Mouse (Mus musculus): ENCODE data around the gene Pcdh19. TPM values are rescaled to one million over a fixed set of nuclear protein-coding genes. Genes with fewer than 3 reads are reported as not detected.

Gene Pcdh19
- total RNA-seq, 2 experiments from 2014 or later = 38.8 to 45.7 TPM

Other genes with a start within 250 kb of the Pcdh19 start
- gene Tnmd, start 162.0 kb upstream of the Pcdh19 start, total RNA-seq (2021) = under 1 TPM; 0.25 to 0.44 TPM
- gene Tspan6, start 209.4 kb upstream of the Pcdh19 start, total RNA-seq (2021) = 10 to 100 TPM; 17.1 TPM
- 1 to 10 TPM in 1 of 2 experiments, under 1 TPM in 1; 0.69 to 1.3 TPM for gene Srpx2, start 219.4 kb upstream of the Pcdh19 start, total RNA-seq (2021)